ENCODE assay signal across 25 mouse cellular contexts in the genomic region with DNA sequence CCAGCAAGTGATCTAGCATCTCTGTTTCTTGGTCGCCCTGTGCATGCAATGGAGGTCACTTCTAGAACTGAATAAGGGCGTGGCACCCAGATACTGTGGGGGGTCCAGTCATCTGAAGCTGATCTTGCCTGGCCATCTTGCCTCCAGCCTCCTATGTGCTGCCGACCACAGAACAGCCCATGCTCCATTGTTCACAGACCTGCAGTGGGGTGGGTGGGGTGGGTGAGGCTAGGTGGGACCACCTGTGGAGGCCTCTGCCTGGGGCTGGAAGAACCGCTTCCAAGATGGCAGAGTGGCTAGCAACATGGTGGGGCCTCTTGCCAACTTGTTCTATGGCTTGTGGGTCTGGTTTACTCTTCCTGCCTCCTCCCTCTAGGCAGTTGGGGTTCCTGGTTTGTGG.
DNase-seq lines count a peak whose midpoint lies in the region; ATAC-seq and TF ChIP-seq lines count a peak whose summit lies in the region.
"Had no signal": no experiment of that assay in that cellular context is flagged by ENCODE, and none has a peak within 500 bp of the region (broad histone marks: within the 10 kb centered on the region; RNA-seq: fewer than 3 reads in every experiment).

No protein-coding gene starts in this region.

- no peak for TF ChIP-seq CTCF in hindbrain, postnatal 0 days (IDR thresholded peaks at IDR 0.05; ENCODE audit: low read depth)
- TF ChIP-seq CTCF in E14TG2a.4 (conservative IDR thresholded peaks at IDR 0.05; ENCODE audit: low read length) = no peak

- H3K9me3 ChIP-seq in hindbrain, embryonic 10.5 days = peaks cover 2% of the 10 kb centered on the region
- no peaks in the 10 kb centered on the region for H3K9me3 ChIP-seq in hindbrain, postnatal 0 days (ENCODE audit: low read length)
- H3K9me3 ChIP-seq in E14TG2a.4 (ENCODE audit: low read length) = peaks cover under 1% of the 10 kb centered on the region
- no peaks in the 10 kb centered on the region for H3K9me3 ChIP-seq in limb, embryonic 10.5 days (replicated peaks)
- H3K9me3 ChIP-seq: embryonic facial prominence, embryonic 12.5 days; heart, embryonic 10.5 days; hindbrain, embryonic 13.5 days; limb, embryonic 12.5 days; midbrain, embryonic 13.5 days had no signal

- no peak for DNase-seq in hindbrain, embryonic 10.5 days (ENCODE audit: low spot score)
- no peak for DNase-seq in hindbrain, postnatal 0 days (ENCODE audit: low spot score)
- DNase-seq in ES-CJ7 (ENCODE audit: low read depth, low spot score) = peak; percentile 85
- no peak for DNase-seq in limb, embryonic 10.5 days (ENCODE audit: low spot score)
- no peak for DNase-seq in gastrocnemius, postnatal 36 days
- DNase-seq in cerebellum, adult 9-11 months = no peak
- DNase-seq: adrenal gland, postnatal 14 days; cerebellum, adult 11 months; cerebellum, adult 9-10 months; embryo, embryonic 11 days; gastrocnemius, postnatal 10 days; heart, postnatal 36 days; kidney, adult 11 months; kidney, postnatal 14 days; layer of hippocampus, adult 9-11 months; lung, embryonic 14.5 days; thymus, adult 2 months; thymus, postnatal 4 days had no signal

- no peak overlapping the region for H3K9ac ChIP-seq in hindbrain, postnatal 0 days (replicated peaks; ENCODE audit: low read length)
- H3K9ac ChIP-seq: embryonic facial prominence, embryonic 12.5 days; hindbrain, embryonic 13.5 days; limb, embryonic 12.5 days; liver, embryonic 14.5 days; lung, embryonic 14.5 days; midbrain, embryonic 13.5 days had no signal

- intact Hi-C loops in gastrocnemius, postnatal 36 days (cut with DNase I) = no loop called here

- H3K27me3 ChIP-seq in hindbrain, embryonic 10.5 days (ENCODE audit: insufficient read depth, poor library complexity, severe bottlenecking) = peaks cover 62% of the 10 kb centered on the region
- no peaks in the 10 kb centered on the region for H3K27me3 ChIP-seq in hindbrain, postnatal 0 days (ENCODE audit: insufficient read depth, low read length)
- no peaks in the 10 kb centered on the region for H3K27me3 ChIP-seq in E14TG2a.4 (ENCODE audit: insufficient read depth, low read length)
- H3K27me3 ChIP-seq in limb, embryonic 10.5 days (ENCODE audit: low read depth, poor library complexity, severe bottlenecking) = no peaks in the 10 kb centered on the region
- H3K27me3 ChIP-seq: embryonic facial prominence, embryonic 12.5 days; limb, embryonic 12.5 days had no signal

- H3K4me2 ChIP-seq in hindbrain, postnatal 0 days (ENCODE audit: low read depth, low read length) = no peak overlapping the region
- H3K4me2 ChIP-seq: embryonic facial prominence, embryonic 12.5 days; hindbrain, embryonic 13.5 days; limb, embryonic 12.5 days; lung, embryonic 14.5 days; midbrain, embryonic 13.5 days had no signal

- ATAC-seq in hindbrain, postnatal 0 days = no peak
- ATAC-seq: midbrain, embryonic 13.5 days had no signal

- no peaks in the 10 kb centered on the region for H3K36me3 ChIP-seq in hindbrain, embryonic 10.5 days
- no peaks in the 10 kb centered on the region for H3K36me3 ChIP-seq in hindbrain, postnatal 0 days (ENCODE audit: insufficient read depth, low read length)
- H3K36me3 ChIP-seq in E14TG2a.4 (ENCODE audit: insufficient read depth, low read length) = no peaks in the 10 kb centered on the region
- H3K36me3 ChIP-seq in limb, embryonic 10.5 days = peaks cover 4% of the 10 kb centered on the region; the same call in 1 of the 2 replicates
- H3K36me3 ChIP-seq: embryonic facial prominence, embryonic 12.5 days; hindbrain, embryonic 13.5 days; limb, embryonic 12.5 days; midbrain, embryonic 13.5 days had no signal

- peak overlapping the region; percentile 94 for H3K27ac ChIP-seq in hindbrain, embryonic 10.5 days
- H3K27ac ChIP-seq in hindbrain, postnatal 0 days = no peak overlapping the region
- peak overlapping the region; percentile 53 for H3K27ac ChIP-seq in limb, embryonic 10.5 days
- H3K27ac ChIP-seq: liver, embryonic 14.5 days had no signal

- no peak overlapping the region for H3K4me3 ChIP-seq in hindbrain, embryonic 10.5 days
- H3K4me3 ChIP-seq in hindbrain, postnatal 0 days (ENCODE audit: low read length) = no peak overlapping the region
- H3K4me3 ChIP-seq in E14TG2a.4 (replicated peaks; ENCODE audit: low read length) = peak overlapping the region; percentile 66; the same call in 1 of the 2 replicates
- H3K4me3 ChIP-seq in limb, embryonic 10.5 days = no peak overlapping the region
- H3K4me3 ChIP-seq: embryonic facial prominence, embryonic 12.5 days; heart, embryonic 10.5 days; hindbrain, embryonic 13.5 days; limb, embryonic 12.5 days; midbrain, embryonic 13.5 days had no signal

- H3K4me1 ChIP-seq in hindbrain, embryonic 10.5 days (replicated peaks) = peaks cover 93% of the 10 kb centered on the region
- H3K4me1 ChIP-seq in hindbrain, postnatal 0 days (ENCODE audit: insufficient read depth, low read length) = peaks cover 29% of the 10 kb centered on the region
- H3K4me1 ChIP-seq in E14TG2a.4 (replicated peaks; ENCODE audit: low read depth, low read length) = peaks cover 94% of the 10 kb centered on the region
- peaks cover 82% of the 10 kb centered on the region for H3K4me1 ChIP-seq in limb, embryonic 10.5 days

- WGBS in hindbrain, embryonic 10.5 days = 83% methylated on average over 4 of the region's 4 CpGs
- 97% methylated on average over 4 of the region's 4 CpGs for WGBS in hindbrain, postnatal 0 days
- WGBS in limb, embryonic 10.5 days = 87% methylated on average over 4 of the region's 4 CpGs
